Mouse (Mus musculus): Measurements from ENCODE around the gene Cldn9.

Cldn9 gene

DNA sequence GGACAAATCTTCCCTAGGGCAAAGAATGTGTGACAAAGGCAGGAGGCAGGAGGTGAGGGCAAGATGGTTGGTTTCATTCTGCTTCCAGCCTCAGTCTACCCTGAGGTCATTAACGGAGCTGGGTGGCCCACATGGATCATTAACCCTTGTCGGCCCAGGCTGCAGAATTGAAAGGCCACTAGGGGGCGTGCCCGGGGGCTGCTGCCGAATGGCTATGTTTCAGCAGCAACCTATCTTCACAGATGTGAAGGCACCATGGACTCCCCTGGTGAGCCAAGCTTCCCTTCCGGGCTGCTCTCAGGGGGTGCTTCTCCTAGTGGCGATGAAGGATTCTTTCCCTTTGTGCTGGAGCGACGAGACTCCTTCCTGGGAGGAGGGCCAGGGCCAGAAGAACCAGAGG lies 22.3 kb downstream of the Cldn9 start:
- in situ Hi-C loops (cut with MboI; ENCODE audit: low pct_unique_long_range_greater_than_20kb in 1 of 2, low sequenced_read_pairs in 2 of 2, unreplicated experiment in 1 of 2): loop anchor here in 1 of 2 experiments (5.0 kb wide), 1 partner anchor 46 kb away; no protein-coding TSS in a partner anchor

DNA sequence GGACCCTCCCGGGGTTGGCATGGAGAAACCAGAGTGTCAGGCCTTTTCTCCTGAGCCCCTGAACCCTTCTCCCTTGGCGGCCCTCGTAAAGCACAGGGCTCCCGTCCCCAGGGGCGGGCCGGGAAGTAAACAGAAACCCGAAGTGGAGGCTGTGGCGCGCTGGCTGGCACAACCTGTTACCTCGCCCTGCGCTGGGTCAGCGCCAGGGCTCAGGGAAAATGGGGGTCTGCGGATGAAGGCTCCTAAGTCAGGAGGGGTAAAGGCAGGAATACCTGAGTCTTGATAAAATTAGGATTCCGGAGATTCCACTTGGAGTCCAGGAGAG lies 23.0 kb downstream of the Cldn9 start:
- in situ Hi-C loops (cut with MboI; ENCODE audit: low pct_unique_long_range_greater_than_20kb in 1 of 2, low sequenced_read_pairs in 2 of 2, unreplicated experiment in 1 of 2): loop anchor here in 1 of 2 experiments (5.0 kb wide), 1 partner anchor 46 kb away; no protein-coding TSS in a partner anchor

DNA sequence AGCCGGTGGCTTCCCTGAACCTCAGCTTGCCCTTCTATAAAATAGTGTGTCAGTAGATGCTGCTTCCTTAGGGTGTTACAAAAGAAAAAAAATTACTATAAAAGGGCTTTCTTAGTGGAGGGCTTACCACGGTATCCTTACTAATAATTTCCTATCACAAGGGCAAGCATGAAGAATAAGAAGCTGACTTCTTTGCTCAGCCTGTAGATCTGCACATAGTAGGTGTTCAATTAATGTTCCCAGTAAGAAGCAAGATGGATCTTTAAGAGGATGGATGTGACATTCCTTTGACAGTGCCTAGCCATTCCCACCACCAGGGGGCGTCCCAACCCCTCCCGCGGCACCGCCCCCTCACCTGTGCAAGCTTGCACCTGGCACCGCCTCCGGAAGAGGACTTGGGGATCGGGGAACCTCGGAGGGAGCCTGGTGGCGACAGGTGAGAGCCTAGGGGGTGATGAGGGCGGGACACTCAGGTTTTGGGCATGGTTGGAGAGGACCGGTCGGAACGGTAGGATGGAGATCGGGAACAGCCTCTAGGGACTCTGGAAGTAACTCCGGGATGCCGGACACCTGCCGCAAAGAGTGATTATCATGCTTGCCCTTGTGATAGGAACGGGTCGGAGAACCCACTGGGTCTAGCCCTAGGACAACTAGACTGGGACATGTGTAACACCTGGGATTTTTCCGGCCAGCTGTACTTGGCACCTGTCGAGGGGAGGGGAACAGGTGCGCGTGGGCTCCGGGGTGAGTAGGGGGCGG lies 23.5 kb downstream of the Cldn9 start, which contains the start of gene Bicdl2:
TSS of gene Bicdl2 (plus strand) at position 390 of the 759 bp plus-strand sequence.
- in situ Hi-C loops (cut with MboI; ENCODE audit: low pct_unique_long_range_greater_than_20kb in 1 of 2, low sequenced_read_pairs in 2 of 2, unreplicated experiment in 1 of 2): loop anchor here in 1 of 2 experiments (5.0 kb wide), 1 partner anchor 47 kb away; no protein-coding TSS in a partner anchor

DNA sequence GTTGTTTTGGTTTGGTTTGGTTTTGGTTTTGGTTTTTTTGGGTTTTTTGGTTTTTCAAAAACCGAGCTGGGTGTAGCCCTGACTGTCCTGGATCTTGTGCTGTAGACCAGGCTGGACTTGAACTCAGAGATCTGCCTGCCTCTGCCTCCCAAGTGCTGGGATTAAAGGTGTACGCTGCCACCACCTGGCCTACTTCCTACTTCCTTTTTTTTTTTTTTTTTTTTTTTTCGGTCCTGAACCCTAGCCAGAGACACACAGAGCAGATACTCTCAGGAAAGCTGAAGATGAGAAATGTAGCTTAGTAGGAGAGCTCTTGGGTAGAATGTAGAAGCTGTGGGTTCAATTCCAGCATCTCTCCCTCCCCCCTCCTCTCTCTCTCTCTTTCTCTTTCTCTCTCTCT lies 25.4 kb downstream of the Cldn9 start:
- in situ Hi-C loops (cut with MboI; ENCODE audit: low pct_unique_long_range_greater_than_20kb in 1 of 2, low sequenced_read_pairs in 2 of 2, unreplicated experiment in 1 of 2): no loop called here

DNA sequence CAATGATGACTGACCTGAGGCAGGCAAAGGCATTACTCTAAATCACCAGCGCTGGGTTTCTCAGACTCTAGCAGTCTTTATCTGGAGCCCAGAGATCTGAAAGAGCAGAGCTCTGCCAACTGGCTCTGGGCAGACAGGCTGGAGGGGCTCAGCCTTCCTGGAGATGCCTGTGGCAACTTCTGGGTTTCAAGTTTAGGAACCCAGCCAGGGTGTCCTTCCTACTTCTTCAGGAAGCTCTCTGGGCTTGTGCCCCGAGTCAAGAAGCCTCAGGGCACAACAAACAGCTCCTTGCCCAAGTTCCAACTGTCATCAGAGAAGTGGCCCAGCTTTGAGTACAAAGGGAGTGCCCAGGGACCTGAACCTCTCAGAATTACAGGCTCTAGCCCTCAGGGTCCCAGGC lies 29.4 kb downstream of the Cldn9 start:
- in situ Hi-C loops (cut with MboI; ENCODE audit: low pct_unique_long_range_greater_than_20kb in 1 of 2, low sequenced_read_pairs in 2 of 2, unreplicated experiment in 1 of 2): no loop called here

GRCm38 (mm10) chr17:23654001-23654400 lies 29.8 kb downstream of the Cldn9 start:
- in situ Hi-C loops (cut with MboI; ENCODE audit: low pct_unique_long_range_greater_than_20kb in 1 of 2, low sequenced_read_pairs in 2 of 2, unreplicated experiment in 1 of 2): no loop called here

DNA sequence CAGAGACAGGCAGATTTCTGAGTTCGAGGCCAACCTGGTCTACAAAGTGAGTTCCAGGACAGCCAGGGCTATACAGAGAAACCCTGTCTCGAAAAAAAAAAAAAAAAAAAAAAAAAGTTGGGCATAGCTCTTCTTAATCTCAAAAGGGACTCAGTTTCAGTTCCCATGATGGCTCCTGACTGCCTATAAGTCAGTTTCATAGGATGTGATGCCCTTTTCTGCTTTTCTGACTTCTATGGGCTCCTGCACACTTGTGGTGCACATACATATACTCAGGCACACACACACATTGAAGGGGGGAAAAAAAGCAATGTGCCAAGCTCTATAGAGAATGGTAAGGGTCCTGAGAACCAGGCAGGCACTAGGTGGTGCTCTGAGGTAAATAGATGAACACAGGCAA lies 30.5 kb downstream of the Cldn9 start:
- in situ Hi-C loops (cut with MboI; ENCODE audit: low pct_unique_long_range_greater_than_20kb in 1 of 2, low sequenced_read_pairs in 2 of 2, unreplicated experiment in 1 of 2): no loop called here

DNA sequence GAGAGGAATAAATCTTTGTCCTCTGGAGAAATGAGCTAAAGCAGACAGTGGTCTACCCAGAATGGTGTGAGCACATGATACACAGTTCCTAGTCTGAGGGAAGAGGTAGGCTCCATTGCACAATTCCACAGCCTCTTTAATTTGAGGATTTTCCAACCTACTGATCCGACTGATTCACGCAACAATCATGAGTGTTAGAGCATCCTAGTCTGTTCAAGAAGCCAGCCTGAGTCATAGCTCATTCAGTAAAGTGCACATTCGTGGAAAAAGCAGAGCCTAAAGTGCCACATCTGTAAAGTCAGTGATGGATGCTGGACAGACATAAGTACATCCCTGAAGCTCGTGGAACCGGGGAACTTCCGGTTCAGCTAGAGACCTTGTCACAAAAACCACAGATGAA lies 32.5 kb downstream of the Cldn9 start:
- in situ Hi-C loops (cut with MboI; ENCODE audit: low pct_unique_long_range_greater_than_20kb in 1 of 2, low sequenced_read_pairs in 2 of 2, unreplicated experiment in 1 of 2): no loop called here

- in situ Hi-C loops (cut with MboI; ENCODE audit: low pct_unique_long_range_greater_than_20kb in 1 of 2, low sequenced_read_pairs in 2 of 2, unreplicated experiment in 1 of 2): no loop called here
Observed at GRCm38 (mm10) chr17:23645894-23646293, 37.9 kb downstream of the Cldn9 start.

DNA sequence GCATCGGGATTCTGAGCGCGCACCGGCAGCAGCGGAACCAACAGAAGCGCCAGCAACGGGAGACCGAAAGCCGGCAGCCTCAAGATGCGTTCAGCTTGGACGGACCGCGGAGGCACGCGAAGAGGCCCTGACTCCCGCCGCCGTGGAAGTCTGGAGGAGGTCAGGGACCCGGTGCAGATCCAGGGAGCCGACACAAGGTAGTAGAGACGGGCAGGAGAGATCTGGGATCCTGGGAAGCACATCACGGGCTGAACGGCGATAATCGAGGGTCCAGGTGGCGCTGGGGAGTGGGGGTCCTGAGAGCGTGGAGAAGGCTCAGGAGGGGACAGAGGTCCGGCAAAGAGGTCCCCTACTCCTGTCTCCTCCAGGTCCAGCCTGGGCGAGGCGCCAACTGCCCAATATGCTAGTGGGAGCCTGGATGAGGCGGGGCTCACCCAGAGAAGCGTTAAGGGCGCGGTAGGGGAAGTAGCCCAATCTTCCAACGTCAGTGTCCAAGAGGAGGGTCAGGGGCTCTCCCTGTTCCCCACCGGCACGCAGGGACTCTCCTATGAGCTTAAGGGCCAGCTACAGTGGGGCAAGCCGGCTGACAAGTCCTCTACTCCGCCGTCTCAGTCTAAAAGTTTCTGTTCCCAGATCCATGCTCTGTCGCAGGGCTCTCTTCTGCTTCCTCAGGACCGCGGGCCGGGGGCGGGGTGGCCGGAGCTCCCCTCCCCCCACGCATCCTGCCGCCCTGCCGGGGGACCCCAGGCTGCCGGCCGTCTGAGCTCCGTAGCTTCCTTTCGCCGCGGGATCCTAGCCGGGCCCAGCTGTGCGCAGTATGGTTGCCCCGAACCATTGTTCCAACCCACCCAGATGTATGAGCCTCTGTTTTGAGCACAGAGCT lies 39.0 kb downstream of the Cldn9 start, which contains the start of gene Mmp25:
TSS of gene Mmp25 (minus strand) at position 665 of the 883 bp plus-strand sequence.
- in situ Hi-C loops (cut with MboI; ENCODE audit: low pct_unique_long_range_greater_than_20kb in 1 of 2, low sequenced_read_pairs in 2 of 2, unreplicated experiment in 1 of 2): no loop called here

Measured in mouse embryonic stem cell (cell line).